Mouse (Mus musculus): ENCODE results near the gene Nrxn1. TPM values are rescaled to one million over a fixed set of nuclear protein-coding genes. Genes with fewer than 3 reads are reported as not detected.

Nrxn1 gene
- polyA plus RNA-seq, 1 experiment from 2014 or later = 41.7 TPM

DNA sequence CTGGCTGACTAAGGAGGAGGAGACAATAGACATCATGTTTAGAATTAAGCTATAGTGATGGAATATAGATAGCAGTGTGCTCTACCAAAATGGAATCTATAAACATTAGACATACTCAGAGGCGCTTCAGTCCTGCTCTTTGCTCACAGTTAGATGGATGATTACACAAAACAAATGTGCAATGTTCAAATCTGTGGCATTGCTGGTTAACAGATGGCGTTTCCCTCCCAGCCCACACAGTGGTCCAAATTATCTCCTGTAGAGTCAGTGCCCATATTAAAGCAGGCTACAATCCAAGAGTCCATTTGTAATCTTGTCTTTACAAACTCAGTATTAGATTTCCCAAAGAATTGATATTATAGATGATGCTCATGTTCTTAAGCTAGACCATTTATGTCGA is 666.9 kb downstream of the Nrxn1 start:
- ATAC-seq (ENCODE audit: low FRiP score) = no peak
- H3K36me3 ChIP-seq (replicated peaks) = no peaks in the 10 kb centered on the region
- no peaks in the 10 kb centered on the region for H3K27me3 ChIP-seq
- no peak overlapping the region for H3K27ac ChIP-seq
- H3K4me1 ChIP-seq = no peaks in the 10 kb centered on the region
- H3K4me3 ChIP-seq (replicated peaks) = no peak overlapping the region
- 88% methylated on average over 3 of the region's 3 CpGs for WGBS
- H3K9ac ChIP-seq = no peak overlapping the region
- no peaks in the 10 kb centered on the region for H3K9me3 ChIP-seq
- H3K4me2 ChIP-seq = no peak overlapping the region

DNA sequence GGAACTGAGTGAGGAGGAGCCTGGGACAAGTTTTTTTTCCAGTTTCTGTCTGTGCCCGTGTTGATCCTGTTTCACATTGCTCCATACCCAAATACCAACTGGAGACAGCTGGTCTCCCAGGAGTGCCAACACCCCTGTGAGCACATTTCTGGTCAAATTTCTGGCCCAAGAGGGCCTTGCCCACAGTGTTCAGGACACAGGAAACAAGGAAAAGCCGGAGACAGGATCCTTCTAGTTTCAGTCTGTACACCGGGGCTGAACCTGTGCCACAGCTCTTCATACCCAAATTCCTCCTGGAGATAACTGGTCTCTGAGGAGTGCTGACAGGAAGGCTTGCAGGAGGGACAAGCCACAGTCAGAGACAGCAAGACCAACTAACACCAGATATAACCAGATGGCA is 670.3 kb downstream of the Nrxn1 start:
- no peaks in the 10 kb centered on the region for H3K27me3 ChIP-seq
- ATAC-seq (ENCODE audit: low FRiP score) = no peak
- H3K4me3 ChIP-seq (replicated peaks) = no peak overlapping the region
- no peak overlapping the region for H3K9ac ChIP-seq
- no peaks in the 10 kb centered on the region for H3K36me3 ChIP-seq (replicated peaks)
- H3K9me3 ChIP-seq = no peaks in the 10 kb centered on the region
- H3K4me2 ChIP-seq = no peak overlapping the region
- 90% methylated on average over 3 of the region's 3 CpGs for WGBS
- H3K4me1 ChIP-seq = no peaks in the 10 kb centered on the region
- H3K27ac ChIP-seq = no peak overlapping the region

DNA sequence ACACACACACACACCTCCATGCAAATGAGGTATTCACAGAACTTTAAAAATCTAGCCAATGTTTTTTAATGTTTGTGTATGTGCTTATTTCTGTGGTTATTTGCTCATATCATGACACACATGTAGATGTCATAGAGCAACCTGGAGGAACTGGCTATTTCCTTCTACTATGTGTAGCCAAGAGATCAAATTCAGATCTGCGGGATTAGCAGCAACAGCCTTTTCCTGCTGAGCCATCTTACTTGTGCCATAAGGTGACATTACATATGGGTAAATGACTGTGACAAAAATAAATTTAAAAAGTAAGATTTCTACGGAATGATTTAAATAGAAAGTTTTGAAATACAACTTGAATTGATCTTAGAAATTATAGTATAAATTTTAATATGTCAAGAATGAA is 672.1 kb downstream of the Nrxn1 start:
- Histone ChIP-seq H3K4me2 (no peak overlapping the region), H3K9me3 (no peaks in the 10 kb centered on the region), H3K27me3 (no peaks in the 10 kb centered on the region), H3K27ac (no peak overlapping the region), H3K4me3 (replicated peaks) (no peak overlapping the region), H3K4me1 (no peaks in the 10 kb centered on the region), H3K36me3 (replicated peaks) (no peaks in the 10 kb centered on the region), H3K9ac (no peak overlapping the region)
- 91% methylated on average over 2 of the region's 2 CpGs for WGBS
- no peak for ATAC-seq (ENCODE audit: low FRiP score)

DNA sequence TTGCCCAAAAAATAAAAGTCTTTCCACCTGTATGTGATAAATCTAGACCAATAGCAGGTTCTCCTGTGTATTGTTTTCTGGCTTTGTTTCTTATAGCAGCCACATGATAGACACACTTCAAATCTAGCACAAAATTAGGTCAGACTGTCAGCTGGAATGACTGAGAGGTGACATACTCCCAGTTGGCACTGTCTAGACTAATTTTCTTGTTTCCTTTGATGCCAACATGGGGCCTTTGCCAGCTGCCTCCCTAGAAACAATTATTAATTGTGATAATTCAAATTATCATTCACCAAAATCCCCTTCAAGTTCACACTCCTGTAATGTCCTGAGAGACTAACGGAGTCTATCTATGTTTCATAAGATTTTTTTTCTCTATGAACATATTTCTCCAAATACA is 673.3 kb downstream of the Nrxn1 start:
- H3K9ac ChIP-seq = no peak overlapping the region
- ATAC-seq (ENCODE audit: low FRiP score) = no peak
- H3K36me3 ChIP-seq (replicated peaks) = no peaks in the 10 kb centered on the region
- no peak overlapping the region for H3K4me2 ChIP-seq
- H3K27me3 ChIP-seq = no peaks in the 10 kb centered on the region
- H3K4me1 ChIP-seq = no peaks in the 10 kb centered on the region
- H3K27ac ChIP-seq = no peak overlapping the region
- H3K9me3 ChIP-seq = no peaks in the 10 kb centered on the region
- WGBS = 81% methylated on average over 1 of the region's 1 CpGs
- H3K4me3 ChIP-seq (replicated peaks) = no peak overlapping the region

DNA sequence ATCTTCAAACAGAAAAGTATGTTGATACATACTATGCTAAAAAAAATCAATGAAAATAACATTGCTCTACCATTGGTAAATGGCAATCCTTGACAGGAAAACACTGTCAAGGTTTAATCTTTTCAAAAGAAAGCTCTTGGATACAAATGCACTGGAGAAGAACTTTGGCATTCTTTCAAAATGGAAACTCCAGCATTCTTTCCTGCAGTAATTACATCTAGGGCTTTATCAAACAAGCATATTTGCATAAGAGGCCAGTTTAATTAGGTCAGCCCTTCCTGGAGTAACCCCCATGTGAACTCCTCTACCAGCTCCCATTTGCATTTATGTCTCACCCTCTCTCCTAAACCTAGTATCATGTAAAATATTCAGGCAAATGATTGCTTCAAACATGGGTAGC is 696.5 kb downstream of the Nrxn1 start:
- H3K27ac ChIP-seq = no peak overlapping the region
- H3K4me1 ChIP-seq = 0 out of 2 replicates have a peak, but pooled peaks cover 2% of the 10 kb centered on the region
- no peaks in the 10 kb centered on the region for H3K9me3 ChIP-seq
- ATAC-seq (ENCODE audit: low FRiP score) = peak; percentile 44; the same call in 1 of the 2 replicates
- H3K4me2 ChIP-seq = no peak overlapping the region
- H3K4me3 ChIP-seq (replicated peaks) = no peak overlapping the region
- H3K36me3 ChIP-seq (replicated peaks) = no peaks in the 10 kb centered on the region
- H3K27me3 ChIP-seq = no peaks in the 10 kb centered on the region
- no peak overlapping the region for H3K9ac ChIP-seq

DNA sequence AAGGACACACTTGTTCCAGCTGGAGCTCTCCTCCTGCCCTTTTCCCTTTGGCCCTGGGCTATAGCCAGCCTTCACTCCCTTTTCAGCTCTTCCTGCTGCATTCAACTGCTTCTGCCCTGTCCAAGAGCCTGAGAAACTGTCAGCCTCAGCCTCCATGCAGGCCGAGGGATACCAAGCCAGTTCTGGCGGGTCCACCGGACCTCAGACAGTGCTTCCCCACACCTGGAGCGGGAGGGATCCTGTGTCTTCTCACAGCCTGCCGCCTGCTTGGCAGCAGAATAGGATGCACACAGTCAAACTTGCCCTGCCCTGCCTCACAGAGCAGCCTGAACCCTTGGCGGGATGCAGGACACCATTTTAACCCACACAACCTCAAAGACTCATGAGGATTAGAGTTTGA is 698.3 kb downstream of the Nrxn1 start:
- ATAC-seq (ENCODE audit: low FRiP score) = no peak
- Histone ChIP-seq H3K4me3 (replicated peaks) (no peak overlapping the region), H3K27me3 (no peaks in the 10 kb centered on the region), H3K4me1 (peaks cover 15% of the 10 kb centered on the region), H3K27ac (no peak overlapping the region), H3K9ac (no peak overlapping the region), H3K9me3 (no peaks in the 10 kb centered on the region), H3K4me2 (no peak overlapping the region), H3K36me3 (replicated peaks) (no peaks in the 10 kb centered on the region)
- 92% methylated on average over 6 of the region's 6 CpGs for WGBS

DNA sequence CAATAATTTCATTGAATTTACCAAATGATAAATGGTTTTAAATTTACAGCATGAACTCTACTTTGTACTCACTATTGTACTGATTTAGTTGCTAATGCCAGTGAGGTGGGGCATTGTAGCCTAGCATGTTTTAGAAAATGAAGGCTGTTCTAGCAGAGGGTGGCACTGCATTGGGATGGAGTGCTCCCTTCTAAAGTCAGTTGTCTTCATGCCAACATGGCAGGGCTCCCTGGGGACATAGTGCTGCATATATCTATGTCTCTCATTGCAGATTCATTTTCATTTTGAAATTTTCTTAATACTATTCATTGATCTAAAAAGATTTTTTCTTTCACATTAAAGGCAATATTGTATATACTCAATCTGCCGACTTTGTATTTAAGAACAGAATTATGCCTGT is 700.1 kb downstream of the Nrxn1 start:
- Histone ChIP-seq H3K4me2 (no peak overlapping the region), H3K27me3 (no peaks in the 10 kb centered on the region), H3K27ac (no peak overlapping the region), H3K9ac (no peak overlapping the region), H3K36me3 (replicated peaks) (no peaks in the 10 kb centered on the region), H3K4me3 (replicated peaks) (no peak overlapping the region), H3K4me1 (peaks cover 15% of the 10 kb centered on the region), H3K9me3 (no peaks in the 10 kb centered on the region)
- WGBS = 93% methylated on average over 1 of the region's 1 CpGs
- ATAC-seq (ENCODE audit: low FRiP score) = no peak

DNA sequence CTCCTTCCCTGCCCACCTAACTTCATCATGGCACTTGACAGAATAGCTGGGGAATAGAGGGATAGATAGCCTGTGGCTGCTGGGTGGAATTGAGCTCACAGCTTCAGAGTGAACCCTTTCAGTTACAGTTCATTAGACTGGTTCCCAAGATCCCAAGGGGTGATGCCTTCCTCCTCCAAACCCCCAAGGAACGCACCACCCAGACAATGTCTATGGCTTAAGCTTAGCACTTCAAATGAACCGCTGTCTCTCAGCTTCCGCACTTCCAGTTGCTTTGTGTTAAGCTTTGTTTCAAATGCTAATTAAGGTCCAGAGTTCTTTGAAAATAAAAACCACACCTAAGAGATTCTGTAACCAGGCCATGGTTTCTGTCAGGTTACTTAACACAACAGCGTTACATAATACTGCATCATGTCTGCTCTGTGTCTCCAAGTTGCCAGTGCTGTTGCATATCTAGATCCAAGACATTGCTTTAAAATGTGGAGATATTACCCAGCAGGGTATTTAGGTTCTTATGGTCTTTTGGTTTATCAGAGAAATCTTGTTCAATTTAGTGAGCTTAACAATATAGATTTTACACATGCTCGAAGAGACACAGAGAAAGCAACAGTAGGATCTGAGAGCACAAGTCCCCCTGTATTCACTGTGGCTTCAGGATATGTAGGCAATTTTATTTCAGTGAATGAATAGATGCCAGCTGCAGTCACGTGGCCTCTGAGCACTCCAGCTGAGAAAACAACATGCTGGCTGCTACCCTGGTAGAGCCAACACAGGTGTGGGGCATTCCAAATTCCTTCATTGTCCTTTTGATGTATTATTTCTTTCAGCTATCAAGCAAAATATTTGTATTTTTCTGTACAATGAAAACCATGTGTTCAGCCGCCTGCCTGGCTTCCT is 702.3 kb downstream of the Nrxn1 start:
- 9% methylated on average over 7 of the region's 7 CpGs for WGBS
- peak; percentile 82 for ATAC-seq (ENCODE audit: low FRiP score)
- peaks cover 15% of the 10 kb centered on the region for H3K4me1 ChIP-seq
- no peak overlapping the region; the same call in 1 of the 2 replicates for H3K27ac ChIP-seq
- H3K4me2 ChIP-seq = no peak overlapping the region; the same call in none of the 2 replicates
- H3K9ac ChIP-seq = no peak overlapping the region
- H3K27me3 ChIP-seq = no peaks in the 10 kb centered on the region
- H3K4me3 ChIP-seq (replicated peaks) = no peak overlapping the region
- H3K36me3 ChIP-seq (replicated peaks) = no peaks in the 10 kb centered on the region
- no peaks in the 10 kb centered on the region for H3K9me3 ChIP-seq

DNA sequence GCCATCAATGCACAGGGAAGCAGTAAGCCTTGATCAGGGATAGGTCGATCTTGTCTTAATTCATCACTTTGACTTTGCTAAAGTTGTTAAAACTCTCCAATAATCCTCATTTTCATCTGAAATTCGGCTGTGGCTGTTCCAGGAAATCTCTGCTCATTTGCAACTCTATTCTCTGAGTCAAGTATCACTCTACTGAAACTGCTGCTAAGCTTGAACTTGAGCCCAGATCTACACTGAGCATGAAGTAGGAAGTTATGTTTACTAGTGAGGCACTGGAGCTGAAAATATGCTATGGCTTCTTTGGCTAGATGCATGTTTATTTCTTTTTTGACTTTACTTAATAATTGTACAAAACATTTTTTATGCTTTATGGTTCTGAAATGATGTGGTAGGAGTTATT is 708.0 kb downstream of the Nrxn1 start:
- ATAC-seq (ENCODE audit: low FRiP score) = no peak
- 65% methylated on average over 2 of the region's 2 CpGs for WGBS

DNA sequence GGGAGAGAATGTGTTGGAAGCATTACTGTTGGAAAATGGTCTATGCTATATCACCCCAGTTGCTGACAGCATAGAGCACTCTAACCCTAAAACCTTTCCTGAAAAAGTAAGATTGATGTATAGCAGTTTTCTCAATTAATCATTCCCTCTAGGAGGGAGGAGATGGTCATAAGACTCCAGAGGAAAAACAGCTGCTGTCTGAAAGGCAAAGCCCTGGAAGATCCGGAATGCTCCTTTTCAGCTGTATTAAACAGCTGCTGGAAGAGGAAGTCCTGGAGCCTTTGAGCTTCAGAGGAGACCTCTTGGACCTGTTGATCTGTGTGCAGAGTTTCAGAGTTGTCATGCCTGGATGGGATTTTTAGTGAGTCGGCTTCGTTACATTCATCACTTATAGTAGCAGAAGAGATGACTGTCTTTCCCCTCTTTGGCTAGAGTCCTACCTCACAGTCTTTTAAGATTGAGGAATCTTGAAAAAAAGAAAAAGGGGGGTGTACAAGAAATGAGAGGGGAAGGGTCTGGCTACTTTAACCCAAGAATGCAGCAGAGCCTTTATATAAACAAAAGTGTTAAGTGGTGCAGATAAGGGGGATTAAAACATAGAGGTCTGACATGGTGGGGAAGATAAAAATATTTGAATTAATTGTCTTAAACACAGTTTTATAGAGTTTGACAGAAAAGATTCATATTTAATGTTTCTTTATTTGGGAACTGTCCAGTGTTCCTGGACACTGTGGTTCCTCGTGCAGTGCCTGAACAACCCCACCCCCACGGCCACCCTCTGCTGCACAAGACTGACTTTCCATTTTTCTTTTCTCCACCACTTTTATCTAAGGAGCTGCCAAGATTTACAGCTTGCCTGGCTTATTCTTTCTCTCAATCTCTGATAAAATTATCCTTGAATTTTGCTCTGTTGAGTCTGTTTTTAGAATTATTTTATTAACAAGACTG is 710.1 kb downstream of the Nrxn1 start:
- Histone ChIP-seq H3K4me2 (no peak overlapping the region), H3K27ac (no peak overlapping the region), H3K9ac (no peak overlapping the region), H3K4me3 (replicated peaks) (no peak overlapping the region), H3K9me3 (no peaks in the 10 kb centered on the region), H3K4me1 (no peaks in the 10 kb centered on the region), H3K27me3 (no peaks in the 10 kb centered on the region), H3K36me3 (replicated peaks) (no peaks in the 10 kb centered on the region)
- ATAC-seq (ENCODE audit: low FRiP score) = no peak
- WGBS = 77% methylated on average over 5 of the region's 5 CpGs

More for the DNA sequence above, 708.0 kb downstream of the Nrxn1 start:
- H3K9ac ChIP-seq = no peak overlapping the region
- H3K27me3 ChIP-seq = no peaks in the 10 kb centered on the region
- H3K4me1 ChIP-seq = no peaks in the 10 kb centered on the region
- no peaks in the 10 kb centered on the region for H3K36me3 ChIP-seq (replicated peaks)
- H3K4me2 ChIP-seq = no peak overlapping the region
- no peaks in the 10 kb centered on the region for H3K9me3 ChIP-seq
- H3K27ac ChIP-seq = no peak overlapping the region
- H3K4me3 ChIP-seq (replicated peaks) = no peak overlapping the region

DNA sequence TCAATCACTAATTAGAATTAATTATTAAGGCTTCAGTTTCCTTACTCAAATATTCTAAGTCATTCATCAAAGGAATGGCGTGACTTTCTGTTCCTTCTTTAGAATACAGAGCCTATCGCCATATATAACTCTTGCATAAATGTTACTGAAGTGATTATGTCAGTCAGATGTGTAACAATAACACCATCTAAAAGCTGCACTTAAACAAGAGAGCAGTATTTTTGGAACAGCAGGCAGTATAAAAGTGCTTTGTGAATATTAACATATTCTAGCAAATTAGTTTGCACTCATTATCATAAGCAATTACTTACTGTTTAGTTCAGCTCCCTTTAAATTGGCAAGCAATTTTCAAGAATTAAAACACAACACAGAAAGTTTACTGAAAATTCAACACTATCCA is 716.3 kb downstream of the Nrxn1 start:
- Histone ChIP-seq H3K4me2 (no peak overlapping the region), H3K9me3 (no peaks in the 10 kb centered on the region), H3K36me3 (replicated peaks) (no peaks in the 10 kb centered on the region), H3K27ac (no peak overlapping the region), H3K9ac (no peak overlapping the region), H3K4me1 (no peaks in the 10 kb centered on the region), H3K4me3 (replicated peaks) (no peak overlapping the region), H3K27me3 (no peaks in the 10 kb centered on the region)
- 77% methylated on average over 2 of the region's 2 CpGs for WGBS
- no peak for ATAC-seq (ENCODE audit: low FRiP score)

DNA sequence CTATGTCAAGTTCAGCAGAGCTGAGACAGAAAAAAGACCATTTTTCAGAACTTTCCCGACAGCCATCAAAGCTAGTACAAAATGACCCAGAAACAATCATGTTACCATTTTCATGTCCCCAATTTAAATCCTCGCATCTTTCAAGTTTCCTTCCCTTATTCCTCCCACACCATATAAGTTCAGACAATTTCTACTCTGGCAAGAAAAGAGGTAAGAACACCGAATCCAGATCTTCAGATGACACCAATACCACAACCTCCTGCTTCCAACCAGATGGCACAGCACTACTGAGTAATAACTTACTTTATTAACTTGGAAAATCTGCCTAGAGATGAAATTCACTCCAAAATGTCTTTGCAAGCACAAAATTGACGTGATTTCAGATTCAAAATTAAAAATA is 730.7 kb downstream of the Nrxn1 start:
- no peak overlapping the region for H3K4me3 ChIP-seq (replicated peaks)
- H3K9me3 ChIP-seq = no peaks in the 10 kb centered on the region
- no peak for ATAC-seq (ENCODE audit: low FRiP score)
- no peak overlapping the region for H3K9ac ChIP-seq
- no peaks in the 10 kb centered on the region for H3K36me3 ChIP-seq (replicated peaks)
- H3K4me2 ChIP-seq = no peak overlapping the region
- WGBS = 88% methylated on average over 4 of the region's 4 CpGs
- H3K27me3 ChIP-seq = no peaks in the 10 kb centered on the region
- H3K4me1 ChIP-seq = no peaks in the 10 kb centered on the region
- H3K27ac ChIP-seq = no peak overlapping the region

Data from forebrain, embryonic 12.5 days (tissue).